Mouse (Mus musculus) sigmoid colon, adult 10 weeks (tissue): ENCODE data around the gene Gm1123. TPM values are rescaled to one million over a fixed set of nuclear protein-coding genes. Genes with fewer than 3 reads are reported as not detected.

Source experiments
- polyA plus RNA-seq: library from polyadenylated mRNA; stranded (reverse); fragments of 350-450 nt; fragmentation: Illumina TruSeq; extraction: RNeasy Lipid Tissue Mini Kit (QIAGEN cat#74804); gene quantifications from one replicate; pipeline ENCODE4 v1.2.3, GENCODE M21; 2014; ENCODE audit warnings: low read depth, low replicate concordance

The Gm1123 gene
- 222 TPM for polyA plus RNA-seq

GRCm38 (mm10) chr9:99035575-99035974 is at the start of gene Gm1123:
Gm1123 (minus strand) TSS chr9:99035715.

GRCm38 (mm10) chr9:98985800-98986475 is 49.6 kb downstream of the Gm1123 start, which contains the start of gene Faim:
Faim (plus strand) TSS chr9:98986373.

Other genes with a start within 250 kb of the Gm1123 start
- gene Prr23a1, start 193.2 kb downstream of the Gm1123 start, polyA plus RNA-seq: not detected
- not detected for gene Prr23a2, start 179.2 kb downstream of the Gm1123 start, polyA plus RNA-seq
- not detected for gene Prr23a3, start 170.9 kb downstream of the Gm1123 start, polyA plus RNA-seq
- not detected for gene 7420426K07Rik, start 132.6 kb downstream of the Gm1123 start, polyA plus RNA-seq
- not detected for gene Foxl2, start 80.4 kb downstream of the Gm1123 start, polyA plus RNA-seq
- 18.7 TPM for gene Faim, start 49.3 kb downstream of the Gm1123 start, polyA plus RNA-seq
- 9.8 TPM for gene Pik3cb, start 104.9 kb upstream of the Gm1123 start, polyA plus RNA-seq
- gene Faiml, start 201.5 kb upstream of the Gm1123 start, polyA plus RNA-seq: not detected
- 47.8 TPM for gene Cep70, start 207.7 kb upstream of the Gm1123 start, polyA plus RNA-seq